Mouse (Mus musculus): ENCODE measurements at regions not wholly inside any gene's neighbourhood (a gene's known extent, or its start where the extent isn't known, plus 50 kb on each side); places are given as distances from the start of the nearest gene placed in this dataset.

DNA sequence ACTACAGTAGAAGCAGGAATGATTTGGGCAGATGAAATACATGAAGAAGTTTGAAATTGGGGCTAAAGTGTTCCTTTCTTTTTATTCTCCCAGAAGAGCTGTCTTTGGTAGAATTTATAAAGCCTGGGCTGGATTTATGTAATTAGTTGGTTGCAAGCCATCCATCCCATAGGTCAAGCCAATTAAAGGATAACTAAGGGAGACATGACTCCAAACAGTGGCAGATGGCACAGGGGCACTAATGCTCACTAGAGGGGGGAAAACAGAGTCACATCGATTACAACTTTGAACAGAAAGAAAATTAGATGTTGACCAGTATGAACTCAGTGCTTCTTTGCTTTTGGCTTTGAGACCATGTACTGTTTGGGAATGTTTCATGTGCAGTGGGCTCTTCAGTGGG is 1246.2 kb downstream of the Hace1 start:
- Histone ChIP-seq H3K36me3 (ENCODE audit: insufficient read depth, low read length) (no peaks in the 10 kb centered on the region), H3K9me3 (replicated peaks; ENCODE audit: low read length) (no peaks in the 10 kb centered on the region), H3K4me1 (replicated peaks; ENCODE audit: insufficient read depth, low read length) (no peaks in the 10 kb centered on the region), H3K27ac (no peak overlapping the region), H3K27me3 (ENCODE audit: insufficient read depth, low read length) (no peaks in the 10 kb centered on the region), H3K9ac (ENCODE audit: low read depth, low read length) (no peak overlapping the region), H3K4me2 (ENCODE audit: low read length) (no peak overlapping the region), H3K4me3 (replicated peaks; ENCODE audit: low read depth, low read length) (no peak overlapping the region)
- DNase-seq (ENCODE audit: low spot score) (no peak), ATAC-seq (replicated peaks; ENCODE audit: low FRiP score, low read depth) (no peak)
- 86% methylated on average over 1 of the region's 1 CpGs for WGBS
- TF ChIP-seq CTCF (IDR thresholded peaks at IDR 0.05; ENCODE audit: low read depth), result no peak

DNA sequence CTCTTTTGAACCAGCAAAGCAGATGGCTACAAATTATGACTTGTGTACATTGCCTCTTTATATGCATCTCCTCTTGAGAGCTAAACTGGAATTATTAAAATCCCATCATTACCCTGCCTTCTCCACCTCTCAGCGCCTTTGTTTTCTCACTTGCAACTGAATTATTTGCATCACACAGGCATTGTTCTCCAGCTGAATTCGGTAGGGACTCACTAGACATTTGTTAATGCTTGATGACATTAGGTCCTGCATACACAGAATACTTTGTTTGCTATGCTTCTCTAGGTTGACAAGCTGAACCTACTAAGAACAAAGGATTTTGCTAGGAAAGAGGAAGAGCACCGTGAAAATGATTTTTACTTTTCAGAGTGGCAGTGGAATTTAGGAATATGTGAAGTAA is 1248.4 kb downstream of the Hace1 start:
- no peaks in the 10 kb centered on the region for H3K4me1 ChIP-seq (replicated peaks; ENCODE audit: insufficient read depth, low read length)
- no peak for TF ChIP-seq CTCF (IDR thresholded peaks at IDR 0.05; ENCODE audit: low read depth)
- no peak overlapping the region for H3K4me2 ChIP-seq (ENCODE audit: low read length)
- 57% methylated on average over 3 of the region's 3 CpGs for WGBS
- H3K4me3 ChIP-seq (replicated peaks; ENCODE audit: low read depth, low read length), result no peak overlapping the region
- no peak for DNase-seq (ENCODE audit: low spot score)
- H3K9ac ChIP-seq (ENCODE audit: low read depth, low read length), result no peak overlapping the region
- H3K27me3 ChIP-seq (ENCODE audit: insufficient read depth, low read length), result no peaks in the 10 kb centered on the region
- H3K27ac ChIP-seq, result no peak overlapping the region
- no peaks in the 10 kb centered on the region for H3K36me3 ChIP-seq (ENCODE audit: insufficient read depth, low read length)
- no peak for ATAC-seq (replicated peaks; ENCODE audit: low FRiP score, low read depth)
- no peaks in the 10 kb centered on the region for H3K9me3 ChIP-seq (replicated peaks; ENCODE audit: low read length)

DNA sequence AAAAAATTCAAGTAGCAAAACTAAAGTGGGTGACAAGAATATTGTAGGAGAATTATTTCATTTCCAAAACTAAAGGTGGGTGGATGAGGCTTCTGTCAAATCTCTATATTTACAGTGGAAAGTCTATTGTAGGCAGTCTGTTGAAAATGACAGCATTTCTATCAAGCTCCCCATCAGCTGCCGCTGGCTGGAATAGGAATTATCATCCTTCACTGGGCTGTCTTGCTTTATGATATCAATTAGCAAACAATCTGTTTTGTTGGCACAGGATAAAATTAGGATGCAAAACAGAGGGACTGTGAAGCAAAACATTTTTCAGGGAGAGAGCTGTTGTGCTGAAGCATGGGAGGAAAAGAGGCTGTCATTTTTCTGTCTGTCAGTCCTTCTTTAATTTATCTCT is 1249.0 kb downstream of the Hace1 start:
- Histone ChIP-seq H3K4me2 (ENCODE audit: low read length) (no peak overlapping the region), H3K27me3 (ENCODE audit: insufficient read depth, low read length) (no peaks in the 10 kb centered on the region), H3K9me3 (replicated peaks; ENCODE audit: low read length) (no peaks in the 10 kb centered on the region), H3K9ac (ENCODE audit: low read depth, low read length) (no peak overlapping the region), H3K4me3 (replicated peaks; ENCODE audit: low read depth, low read length) (no peak overlapping the region), H3K4me1 (replicated peaks; ENCODE audit: insufficient read depth, low read length) (no peaks in the 10 kb centered on the region), H3K27ac (no peak overlapping the region), H3K36me3 (ENCODE audit: insufficient read depth, low read length) (no peaks in the 10 kb centered on the region)
- no peak for ATAC-seq (replicated peaks; ENCODE audit: low FRiP score, low read depth)
- WGBS, result 55% methylated on average over 1 of the region's 1 CpGs
- no peak for TF ChIP-seq CTCF (IDR thresholded peaks at IDR 0.05; ENCODE audit: low read depth)
- DNase-seq (ENCODE audit: low spot score), result no peak

DNA sequence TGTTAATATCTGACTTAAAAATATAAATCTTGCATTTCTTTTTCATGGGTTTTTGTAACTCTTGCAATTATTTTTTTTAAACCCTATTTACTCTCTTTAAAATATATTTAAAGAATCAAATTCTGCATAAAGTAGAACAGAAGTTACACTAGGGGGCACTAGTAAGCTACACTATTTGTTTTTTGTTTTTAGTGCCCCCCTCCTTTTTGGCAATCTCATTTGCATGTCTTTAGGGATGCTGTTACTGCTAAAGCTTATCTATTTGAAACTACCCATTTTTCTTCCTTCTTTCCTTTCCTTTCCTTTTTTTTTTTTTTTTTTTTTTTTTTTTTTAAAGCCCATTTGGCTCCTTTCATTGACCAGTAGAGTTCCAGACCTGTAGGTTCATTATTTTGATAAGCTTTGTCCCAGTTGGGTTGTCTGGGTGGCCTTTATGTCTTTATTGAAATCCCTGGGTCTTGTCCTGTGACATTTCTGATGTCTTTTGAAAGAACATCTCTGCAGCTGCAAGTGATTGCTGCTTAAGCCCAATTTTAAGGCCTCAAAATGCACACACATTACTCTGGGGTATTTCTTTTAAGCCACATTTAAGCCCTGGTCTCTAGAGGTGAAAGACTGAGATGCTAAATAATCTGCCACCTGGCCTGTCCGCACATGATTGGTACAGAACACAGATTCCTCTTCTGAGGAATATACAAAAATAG is 1249.6 kb downstream of the Hace1 start:
- Histone ChIP-seq H3K4me2 (ENCODE audit: low read length) (no peak overlapping the region), H3K27me3 (ENCODE audit: insufficient read depth, low read length) (no peaks in the 10 kb centered on the region), H3K27ac (no peak overlapping the region), H3K4me1 (replicated peaks; ENCODE audit: insufficient read depth, low read length) (no peaks in the 10 kb centered on the region), H3K4me3 (replicated peaks; ENCODE audit: low read depth, low read length) (no peak overlapping the region), H3K9me3 (replicated peaks; ENCODE audit: low read length) (no peaks in the 10 kb centered on the region), H3K36me3 (ENCODE audit: insufficient read depth, low read length) (no peaks in the 10 kb centered on the region), H3K9ac (ENCODE audit: low read depth, low read length) (no peak overlapping the region)
- no peak for DNase-seq (ENCODE audit: low spot score)
- TF ChIP-seq CTCF (IDR thresholded peaks at IDR 0.05; ENCODE audit: low read depth), result no peak
- 74% methylated on average over 1 of the region's 1 CpGs for WGBS
- ATAC-seq (replicated peaks; ENCODE audit: low FRiP score, low read depth), result no peak

DNA sequence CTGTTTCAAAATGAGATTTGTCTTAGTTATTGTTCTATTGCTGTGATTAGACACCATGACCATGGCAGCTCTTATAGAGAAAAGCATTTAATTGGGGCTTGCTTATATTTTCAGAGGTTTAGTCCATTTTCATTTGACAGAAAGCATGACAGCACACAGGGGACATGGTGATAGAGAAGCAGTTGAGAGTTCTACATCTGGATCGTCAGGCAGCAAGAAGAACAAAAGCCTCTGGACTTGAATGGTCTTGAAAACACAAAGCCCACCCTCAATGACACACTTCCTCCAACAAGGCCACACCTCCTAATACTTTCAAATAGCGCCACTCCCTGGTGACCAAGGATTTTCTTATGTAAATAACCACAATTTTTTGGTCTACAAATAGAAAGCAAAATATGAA is 1250.5 kb downstream of the Hace1 start:
- no peak for DNase-seq (ENCODE audit: low spot score)
- Histone ChIP-seq H3K4me3 (replicated peaks; ENCODE audit: low read depth, low read length) (no peak overlapping the region), H3K27me3 (ENCODE audit: insufficient read depth, low read length) (no peaks in the 10 kb centered on the region), H3K27ac (no peak overlapping the region), H3K4me2 (ENCODE audit: low read length) (no peak overlapping the region), H3K36me3 (ENCODE audit: insufficient read depth, low read length) (no peaks in the 10 kb centered on the region), H3K4me1 (replicated peaks; ENCODE audit: insufficient read depth, low read length) (no peaks in the 10 kb centered on the region), H3K9ac (ENCODE audit: low read depth, low read length) (no peak overlapping the region), H3K9me3 (replicated peaks; ENCODE audit: low read length) (no peaks in the 10 kb centered on the region)
- WGBS, result 86% methylated on average over 2 of the region's 2 CpGs
- no peak for TF ChIP-seq CTCF (IDR thresholded peaks at IDR 0.05; ENCODE audit: low read depth)
- ATAC-seq (replicated peaks; ENCODE audit: low FRiP score, low read depth), result no peak

DNA sequence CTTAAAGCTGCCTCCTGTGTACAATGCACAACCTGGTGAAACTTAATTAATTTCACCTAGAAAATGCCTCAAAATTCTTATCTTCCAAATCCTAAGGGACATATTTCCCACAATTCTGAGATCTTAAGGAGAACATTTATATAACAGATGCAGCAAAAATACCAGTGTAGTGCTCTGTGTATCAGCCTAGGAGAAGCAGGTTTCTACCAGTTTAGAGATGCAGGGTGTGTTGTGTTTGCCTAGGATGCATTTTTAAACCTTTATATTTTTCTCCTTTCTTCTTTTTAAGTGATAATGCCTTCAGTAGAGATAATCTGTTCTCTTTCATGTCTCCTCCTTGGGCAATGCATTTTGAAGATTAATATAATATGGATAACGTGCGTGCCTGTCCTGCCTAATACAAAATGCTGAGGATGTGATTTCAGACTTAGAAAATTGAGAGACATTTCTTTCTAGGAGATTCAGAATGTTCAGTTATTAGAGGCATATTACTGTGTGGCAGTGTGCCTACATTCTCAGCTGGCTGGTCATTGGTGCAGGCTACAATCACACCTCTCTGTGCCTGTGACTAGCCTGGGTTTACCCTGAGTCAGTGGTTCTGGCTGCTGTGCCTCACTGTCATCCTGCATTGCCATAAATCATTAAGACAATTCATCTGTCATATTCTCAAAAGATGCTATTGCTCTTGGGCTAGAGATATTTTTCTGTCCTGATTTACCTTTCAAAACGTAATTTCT is 1268.1 kb downstream of the Hace1 start:
- H3K27ac ChIP-seq, result no peak overlapping the region
- H3K9me3 ChIP-seq (replicated peaks; ENCODE audit: low read length), result no peaks in the 10 kb centered on the region
- no peaks in the 10 kb centered on the region for H3K27me3 ChIP-seq (ENCODE audit: insufficient read depth, low read length)
- no peak overlapping the region for H3K4me3 ChIP-seq (replicated peaks; ENCODE audit: low read depth, low read length)
- H3K36me3 ChIP-seq (ENCODE audit: insufficient read depth, low read length), result no peaks in the 10 kb centered on the region
- no peaks in the 10 kb centered on the region for H3K4me1 ChIP-seq (replicated peaks; ENCODE audit: insufficient read depth, low read length)
- WGBS, result 79% methylated on average over 3 of the region's 3 CpGs
- TF ChIP-seq CTCF (IDR thresholded peaks at IDR 0.05; ENCODE audit: low read depth), result no peak
- no peak overlapping the region for H3K4me2 ChIP-seq (ENCODE audit: low read length)
- DNase-seq (ENCODE audit: low spot score) (no peak), ATAC-seq (replicated peaks; ENCODE audit: low FRiP score, low read depth) (no peak)
- H3K9ac ChIP-seq (ENCODE audit: low read depth, low read length), result no peak overlapping the region

Measured in kidney, postnatal 0 days (tissue).